ENCODE assay signal across 9 mouse cellular contexts in the genomic region with DNA sequence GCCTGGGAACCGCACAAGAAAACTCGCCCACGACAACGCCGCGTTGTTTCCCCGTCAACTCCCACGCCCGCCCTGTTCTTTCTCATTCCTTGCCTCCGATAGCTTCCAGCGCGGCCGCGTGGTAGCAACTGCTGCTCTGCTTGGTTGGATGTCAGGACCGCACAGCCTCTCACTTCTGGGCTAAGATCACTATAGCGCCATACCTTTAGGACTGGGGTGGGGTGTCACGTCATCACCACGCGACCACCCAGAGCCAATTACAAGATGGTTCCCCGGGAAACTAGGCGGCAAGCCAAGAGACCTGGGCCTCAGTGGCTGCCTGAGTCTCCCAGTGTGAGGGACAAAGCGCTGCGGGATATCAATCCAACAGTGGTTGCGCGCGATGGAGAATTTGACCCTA. TPM values are rescaled to one million over a fixed set of nuclear protein-coding genes. Genes with fewer than 3 reads are reported as not detected.
DNase-seq lines count a peak whose midpoint lies in the region; ATAC-seq and TF ChIP-seq lines count a peak whose summit lies in the region.
"Had no signal": no experiment of that assay in that cellular context is flagged by ENCODE, and none has a peak within 500 bp of the region (broad histone marks: within the 10 kb centered on the region; RNA-seq: fewer than 3 reads in every experiment).

No protein-coding gene starts in this region.

- H3K4me2 ChIP-seq in forebrain, embryonic 13.5 days, result peak overlapping the region; percentile 83
- peak overlapping the region; percentile 44 for H3K4me2 ChIP-seq in liver, embryonic 13.5 days

- DNase-seq in heart, postnatal 10 days, result peak; percentile 58 to 68
- peak; percentile 88 to 92 for DNase-seq in kidney, postnatal 4 days
- DNase-seq in liver, embryonic 13.5 days, result peak; percentile 49
- DNase-seq in yolk sac, embryonic 10.5 days (ENCODE audit: low spot score), result peak; percentile 73

- WGBS in forebrain, embryonic 13.5 days, result 2% methylated on average over 26 of the region's 26 CpGs
- 51% methylated on average over 26 of the region's 26 CpGs for WGBS in liver, embryonic 13.5 days (ENCODE audit: insufficient replicate concordance)
- 3% methylated on average over 26 of the region's 26 CpGs for whole genome bisulfite sequencing in olfactory bulb, adult 2 months

- H3K27ac ChIP-seq in forebrain, embryonic 13.5 days, result peak overlapping the region; percentile 86
- H3K27ac ChIP-seq in liver, embryonic 13.5 days, result peak overlapping the region; percentile 48
- peak overlapping the region; percentile 93 for H3K27ac ChIP-seq in olfactory bulb, adult 2 months (ENCODE audit: insufficient read depth, low read depth, low read length)
- H3K27ac ChIP-seq: macrophage had no signal

- no peak for TF ChIP-seq CTCF in olfactory bulb, adult 2 months (IDR thresholded peaks at IDR 0.05; ENCODE audit: insufficient read depth, low read depth, low read length)

- H3K9ac ChIP-seq in forebrain, embryonic 13.5 days, result peak overlapping the region; percentile 58
- peak overlapping the region; percentile 33; the same call in 1 of the 2 replicates for H3K9ac ChIP-seq in liver, embryonic 13.5 days

- peaks cover 38% of the 10 kb centered on the region for H3K36me3 ChIP-seq in megakaryocyte, embryonic 14.5 days (replicated peaks; ENCODE audit: low read length)
- peaks cover 27% of the 10 kb centered on the region for H3K36me3 ChIP-seq in forebrain, embryonic 13.5 days (ENCODE audit: poor library complexity, severe bottlenecking)
- peaks cover 39% of the 10 kb centered on the region for H3K36me3 ChIP-seq in liver, embryonic 13.5 days

- peak overlapping the region; percentile 71 for H3K4me3 ChIP-seq in megakaryocyte, embryonic 14.5 days (replicated peaks)
- peak overlapping the region; percentile 48 for H3K4me3 ChIP-seq in forebrain, embryonic 13.5 days
- H3K4me3 ChIP-seq in liver, embryonic 13.5 days (replicated peaks), result peak overlapping the region; percentile 38
- H3K4me3 ChIP-seq in olfactory bulb, adult 2 months (ENCODE audit: insufficient read depth, low read depth, low read length), result peak overlapping the region; percentile 65

- 0 out of 2 replicates have a peak, but pooled peaks have one; percentile 24 for TF ChIP-seq POLR2A in olfactory bulb, adult 2 months (IDR thresholded peaks at IDR 0.05; ENCODE audit: insufficient read depth, low read depth, low read length)

- H3K4me1 ChIP-seq in megakaryocyte, embryonic 14.5 days, result peaks cover 63% of the 10 kb centered on the region
- H3K4me1 ChIP-seq in forebrain, embryonic 13.5 days, result peaks cover 78% of the 10 kb centered on the region
- H3K4me1 ChIP-seq in liver, embryonic 13.5 days (replicated peaks), result peaks cover 82% of the 10 kb centered on the region
- H3K4me1 ChIP-seq in olfactory bulb, adult 2 months (ENCODE audit: control insufficient read depth, insufficient read depth, low read length), result peaks cover 20% of the 10 kb centered on the region

- no peaks in the 10 kb centered on the region for H3K27me3 ChIP-seq in megakaryocyte, embryonic 14.5 days (replicated peaks)
- H3K27me3 ChIP-seq in forebrain, embryonic 13.5 days, result no peaks in the 10 kb centered on the region
- H3K27me3 ChIP-seq in liver, embryonic 13.5 days, result no peaks in the 10 kb centered on the region

- intact Hi-C loops in heart, postnatal 10 days (cut with DNase I), result loop anchor here (5.0 kb wide), 1 partner anchor 270 kb away; a partner anchor contains a TSS

- ATAC-seq in megakaryocyte, adult 5-6 weeks (ENCODE audit: poor library complexity, severe bottlenecking), result no peak
- ATAC-seq in forebrain, embryonic 13.5 days, result peak; percentile 50
- ATAC-seq in liver, embryonic 13.5 days (ENCODE audit: low read depth), result no peak

- H3K9me3 ChIP-seq in megakaryocyte, embryonic 14.5 days, result no peaks in the 10 kb centered on the region
- no peaks in the 10 kb centered on the region for H3K9me3 ChIP-seq in forebrain, embryonic 13.5 days (replicated peaks)
- no peaks in the 10 kb centered on the region for H3K9me3 ChIP-seq in liver, embryonic 13.5 days (replicated peaks)

RNA-seq across cellular contexts. Expression of a gene that starts 3.0 kb away (rescaled TPM):
- 5.2 and 17.8 TPM in 2 replicates for polyA plus RNA-seq in megakaryocyte, embryonic 14.5 days (2012; ENCODE audit: insufficient read depth, low replicate concordance)
- total RNA-seq in megakaryocyte, adult 5-6 weeks (2015), result 10.7 and 14.5 TPM in 2 replicates
- 14.4 and 15.0 TPM in 2 replicates for total RNA-seq in megakaryocyte, adult 5-6 weeks (2017)
- polyA plus RNA-seq in forebrain, embryonic 13.5 days (2015; fragmentation: Nextera tagmentation; extraction: Ambion mirVana), result 19.9 and 20.6 TPM in 2 replicates
- 10 to 100 TPM; 21.5 to 22.2 TPM for total RNA-seq in heart, postnatal 10 days (2021)
- 7.3 and 9.2 TPM in 2 replicates for polyA plus RNA-seq in liver, embryonic 13.5 days (2015; fragmentation: Nextera tagmentation; extraction: Ambion mirVana)
- polyA plus RNA-seq in olfactory bulb, adult 2 months (2012; ENCODE audit: insufficient read depth, insufficient read length, low replicate concordance, missing spikeins), result not detected in 2 replicates

RNA-seq across cellular contexts. Expression of a gene that starts 5.4 kb away (rescaled TPM):
- polyA plus RNA-seq in megakaryocyte, embryonic 14.5 days (2012; ENCODE audit: insufficient read depth, low replicate concordance), result 2.6 and 25.6 TPM in 2 replicates
- total RNA-seq in megakaryocyte, adult 5-6 weeks (2015), result 66.4 and 80.3 TPM in 2 replicates
- total RNA-seq in megakaryocyte, adult 5-6 weeks (2017), result 26.9 and 39.4 TPM in 2 replicates
- 101 and 102 TPM in 2 replicates for polyA plus RNA-seq in forebrain, embryonic 13.5 days (2015; fragmentation: Nextera tagmentation; extraction: Ambion mirVana)
- 10 to 100 TPM in 1 of 2 experiments, 1 to 10 TPM in 1; 9.4 to 14.2 TPM for total RNA-seq in heart, postnatal 10 days (2021)
- 64.2 and 70.5 TPM in 2 replicates for polyA plus RNA-seq in liver, embryonic 13.5 days (2015; fragmentation: Nextera tagmentation; extraction: Ambion mirVana)
- polyA plus RNA-seq in olfactory bulb, adult 2 months (2012; ENCODE audit: insufficient read depth, insufficient read length, low replicate concordance, missing spikeins), result not detected in 2 replicates

RNA-seq across cellular contexts. Expression of a gene that starts 54.5 kb away (rescaled TPM):
- not detected in 2 replicates for polyA plus RNA-seq in megakaryocyte, embryonic 14.5 days (2012; ENCODE audit: insufficient read depth, low replicate concordance)
- total RNA-seq in megakaryocyte, adult 5-6 weeks (2015), result 0.36 and 0.57 TPM in 2 replicates
- total RNA-seq in megakaryocyte, adult 5-6 weeks (2017), result 0.29 and 0.53 TPM in 2 replicates
- polyA plus RNA-seq in forebrain, embryonic 13.5 days (2015; fragmentation: Nextera tagmentation; extraction: Ambion mirVana), result 20.3 and 23.6 TPM in 2 replicates
- 1 to 10 TPM; 2.1 to 2.5 TPM for total RNA-seq in heart, postnatal 10 days (2021)
- polyA plus RNA-seq in liver, embryonic 13.5 days (2015; fragmentation: Nextera tagmentation; extraction: Ambion mirVana), result 0.36 and 0.39 TPM in 2 replicates
- polyA plus RNA-seq in olfactory bulb, adult 2 months (2012; ENCODE audit: insufficient read depth, insufficient read length, low replicate concordance, missing spikeins), result 141 and 208 TPM in 2 replicates

Comparison
In these comparisons a context has a peak if more than half of its experiments do, and no peak if none do; other contexts are left out.
1. RNA of a gene that starts 54.5 kb away (polyA plus RNA-seq): 141 to 208 TPM in olfactory bulb, adult 2 months and 20.3 to 23.6 TPM in forebrain, embryonic 13.5 days; 0.36 to 0.39 TPM in liver, embryonic 13.5 days and not detected in megakaryocyte, embryonic 14.5 days; every median in the first group is over 10 times any median in the second.
2. Peak in every context shown above with its lines, with median percentiles within 50 percentile points of each other: H3K4me3 ChIP-seq, H3K27ac ChIP-seq and DNase-seq.